Mouse (Mus musculus): ENCODE results near the gene Mdga1.

- TF ChIP-seq CTCF (IDR thresholded peaks at IDR 0.05; ENCODE audit: low read depth) (no peak), EP300 (IDR thresholded peaks at IDR 0.05; ENCODE audit: low read depth) (no peak)
Observed at GRCm38 (mm10) chr17:29824512-29825120, 145.3 kb downstream of the Mdga1 start.
